Mouse (Mus musculus) cortical plate, adult 2 months (tissue): ENCODE measurements around the gene Ryr1.
"Not testable (repeated sequence)": the region's sequence is repeated elsewhere in the genome, so short reads cannot be mapped to it uniquely, and the experiment has no call there.

ENCODE experiments used
- CTCF ChIP-seq: fragments of 200-500 bp; IDR thresholded peaks from 2 replicates; pipeline ENCODE4 v1.5.1; 2011; ENCODE audit warnings: mild to moderate bottlenecking, control low read depth, low read length; ENCODE audit not compliant: insufficient read depth; ENCODE audit errors: extremely low read depth
- POLR2A ChIP-seq: fragments of 200-500 bp; IDR thresholded peaks from 2 replicates; pipeline ENCODE4 v1.6.1; 2011; ENCODE audit warnings: mild to moderate bottlenecking, low read length, control low read depth; ENCODE audit not compliant: insufficient read depth; ENCODE audit errors: extremely low read depth

DNA sequence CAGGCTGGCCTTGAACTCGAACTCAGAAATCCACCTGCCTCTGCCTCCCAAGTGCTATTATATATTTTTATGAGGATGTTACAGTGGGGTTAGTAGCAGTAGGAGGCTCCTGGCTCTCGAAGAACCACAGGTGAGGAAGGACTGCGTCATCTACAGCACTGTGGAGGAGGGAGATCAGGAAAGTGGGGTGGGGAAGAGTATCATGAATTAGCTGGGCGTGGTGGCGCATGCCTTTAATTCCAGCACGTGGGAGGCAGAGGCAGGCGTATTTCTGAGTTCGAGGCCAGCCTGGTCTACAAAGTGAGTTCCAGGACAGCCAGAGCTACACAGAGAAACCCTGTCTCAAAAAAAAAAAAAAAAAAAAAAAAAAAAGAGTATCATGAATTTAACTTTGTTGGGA is 156.9 kb downstream of the Ryr1 start:
- TF ChIP-seq POLR2A, CTCF: not testable (repeated sequence)
